Mouse (Mus musculus) liver, embryonic 14.5 days (tissue): ENCODE data around the gene Pigq. TPM values are rescaled to one million over a fixed set of nuclear protein-coding genes. Genes with fewer than 3 reads are reported as not detected.
A peak's percentile ranks its signal among the peaks of the same experiment; 100 is the strongest.

Experiments
- ATAC-seq: fragments of 200-750 bp; cut with Nextera tagmentation; 2 replicates; pipeline ENCODE4 v1.8.0; 2017; ENCODE audit warnings: moderate number of reproducible peaks, mild to moderate bottlenecking, moderate library complexity; ENCODE audit not compliant: insufficient read depth
- DNase-seq, 3 experiments: peaks; one replicate each; pipeline ENCODE4 v3.0.0-alpha.2; 2012 to 2013; ENCODE audit warnings: low read depth in 3 of 3, low spot score in 3 of 3
- H3K27ac ChIP-seq: fragments of 300-500 bp; sonication (generic); 2 replicates; pipeline ENCODE4 v1.5.1; 2014; ENCODE audit warnings: moderate library complexity, mild to moderate bottlenecking, control low read depth, inconsistent platforms
- H3K27me3 ChIP-seq: fragments of 300-500 bp; sonication (generic); 2 replicates; pipeline ENCODE4 v1.6.1; 2014; ENCODE audit warnings: mild to moderate bottlenecking, low read length, moderate library complexity; ENCODE audit not compliant: control insufficient read depth, insufficient read depth
- H3K36me3 ChIP-seq: fragments of 300-500 bp; sonication (generic); replicated peaks from 2 replicates; pipeline ENCODE4 v1.6.1; 2014; ENCODE audit warnings: low read depth; ENCODE audit not compliant: control insufficient read depth, insufficient read depth
- H3K4me1 ChIP-seq, 2 experiments: fragments of 200-500 bp in 1 of 2; fragments of 300-500 bp in 1 of 2; sonication (generic) in 1 of 2; replicated peaks; 2 replicates each; pipeline ENCODE4 v1.6.1; 2012 to 2014; ENCODE audit warnings: antibody characterized with exemption in 1 of 2, inconsistent platforms in 1 of 2, low read length in 1 of 2; ENCODE audit not compliant: control insufficient read depth in 2 of 2, insufficient read depth in 2 of 2
- H3K4me2 ChIP-seq: fragments of 300-500 bp; sonication (generic); 2 replicates; pipeline ENCODE4 v1.6.1; 2014; ENCODE audit warnings: low read depth, mild to moderate bottlenecking, control low read depth, moderate library complexity
- H3K4me3 ChIP-seq, 2 experiments: fragments of 200-500 bp in 1 of 2; fragments of 300-500 bp in 1 of 2; sonication (generic) in 1 of 2; 2 replicates each; pipeline ENCODE4 v1.5.1; 2012 to 2014; ENCODE audit warnings: low read depth in 2 of 2, low read length in 2 of 2, mild to moderate bottlenecking in 2 of 2, control low read depth in 1 of 2, inconsistent platforms in 1 of 2, moderate library complexity in 1 of 2; ENCODE audit not compliant: insufficient read depth in 1 of 2
- H3K9ac ChIP-seq: fragments of 300-500 bp; sonication (generic); replicated peaks from 2 replicates; pipeline ENCODE4 v1.6.1; 2014; ENCODE audit warnings: mild to moderate bottlenecking, control low read depth, moderate library complexity
- H3K9me3 ChIP-seq: fragments of 300-500 bp; sonication (generic); 2 replicates; pipeline ENCODE4 v1.6.1; 2016; ENCODE audit warnings: low read length, mixed read lengths; ENCODE audit not compliant: control insufficient read depth
- CTCF ChIP-seq: IDR thresholded peaks from 2 replicates; pipeline ENCODE4 v1.5.1; 2016; ENCODE audit warnings: antibody characterized with exemption, low read depth, control low read depth
- EP300 ChIP-seq: IDR thresholded peaks from 2 replicates; pipeline ENCODE4 v1.6.1; 2016; ENCODE audit warnings: antibody characterized with exemption, low read depth
- WGBS: fragments of 180-500 bp; shearing (Covaris S2); extraction: QIAGEN DNeasy Blood & Tissue Kit; methylation state at CpG from one replicate; pipeline ENCODE4 v1.1.7; 2014; ENCODE audit not compliant: insufficient replicate concordance; 5-methylcytosine and 5-hydroxymethylcytosine counted together
- polyA plus RNA-seq, 2 experiments: library from polyadenylated mRNA; depleted of rRNA in 1 of 2; stranded (reverse) in 1 of 2; unstranded in 1 of 2; fragments of >200 nt; fragmentation: Nextera tagmentation in 1 of 2; extraction: Ambion mirVana in 1 of 2; gene quantifications; 2 replicates each; pipeline versions ENCODE4 v1.2.1 to v1.2.3; 2012 to 2014

The Pigq gene
- polyA plus RNA-seq, 2 experiments, result 170 to 270 TPM

GRCm38 (mm10) chr17:25959630-25960467 lies 15.1 kb upstream of the Pigq start:
- DNase-seq (no peak), ATAC-seq (no peak)
- WGBS, result 89% methylated on average over 23 of the region's 23 CpGs
- Histone ChIP-seq H3K4me2 (no peak overlapping the region), H3K27ac (peak overlapping the region; percentile 91), H3K9me3 (no peaks in the 10 kb centered on the region), H3K4me1 (peaks cover 30 to 31% of the 10 kb centered on the region in 2 experiments), H3K9ac (no peak overlapping the region), H3K27me3 (no peaks in the 10 kb centered on the region), H3K36me3 (peaks cover 10% of the 10 kb centered on the region; the same call in 1 of the 2 replicates), H3K4me3 (no peak overlapping the region)
- TF ChIP-seq CTCF (no peak; the same call in 1 of the 2 replicates), EP300 (no peak)

- peaks cover 9% of the 10 kb centered on the region; the same call in 1 of the 2 replicates for H3K36me3 ChIP-seq
- no peak for ATAC-seq
- H3K4me3 ChIP-seq, result no peak overlapping the region
Observed at GRCm38 (mm10) chr17:25958771-25959494, 14.2 kb upstream of the Pigq start.

GRCm38 (mm10) chr17:25957586-25958051 lies 12.9 kb upstream of the Pigq start:
- Histone ChIP-seq H3K36me3 (no peaks in the 10 kb centered on the region; the same call in 1 of the 2 replicates), H3K4me1 (peaks cover 22% of the 10 kb centered on the region in 2 experiments), H3K27ac (no peak overlapping the region), H3K4me2 (no peak overlapping the region), H3K9me3 (no peaks in the 10 kb centered on the region), H3K9ac (no peak overlapping the region), H3K27me3 (peaks cover 16% of the 10 kb centered on the region), H3K4me3 (no peak overlapping the region)
- TF ChIP-seq EP300, result no peak
- no peak for TF ChIP-seq CTCF
- 83% methylated on average over 14 of the region's 14 CpGs for whole genome bisulfite sequencing
- ATAC-seq (no peak), DNase-seq (no peak)

More at GRCm38 (mm10) chr17:25958771-25959494, 14.2 kb upstream of the Pigq start:
- TF ChIP-seq EP300 (no peak), CTCF (no peak)
- no peak overlapping the region for H3K9ac ChIP-seq
- H3K27me3 ChIP-seq, result peaks cover 3% of the 10 kb centered on the region; the same call in 1 of the 2 replicates
- H3K4me1 ChIP-seq, result peaks cover 30 to 31% of the 10 kb centered on the region in 2 experiments
- H3K4me2 ChIP-seq, result no peak overlapping the region
- no peak for DNase-seq
- 92% methylated on average over 11 of the region's 11 CpGs for WGBS
- H3K9me3 ChIP-seq, result no peaks in the 10 kb centered on the region
- H3K27ac ChIP-seq, result peak overlapping the region; percentile 18

- no peak for ATAC-seq
- H3K4me1 ChIP-seq, result peaks cover 12% of the 10 kb centered on the region in 2 experiments
- H3K9ac ChIP-seq, result no peak overlapping the region
- H3K27me3 ChIP-seq, result peaks cover 26% of the 10 kb centered on the region
- no peak overlapping the region for H3K27ac ChIP-seq
- no peak overlapping the region for H3K4me2 ChIP-seq
- TF ChIP-seq CTCF (no peak), EP300 (no peak)
- no peaks in the 10 kb centered on the region for H3K9me3 ChIP-seq
- H3K36me3 ChIP-seq, result no peaks in the 10 kb centered on the region; the same call in 1 of the 2 replicates
- DNase-seq, result no peak
- H3K4me3 ChIP-seq, result no peak overlapping the region
- WGBS, result 89% methylated on average over 7 of the region's 7 CpGs
Observed at GRCm38 (mm10) chr17:25956631-25957030, 11.9 kb upstream of the Pigq start.
